Mouse (Mus musculus) limb, embryonic 13.5 days (tissue): ENCODE data around the gene Lgals7. TPM values are rescaled to one million over a fixed set of nuclear protein-coding genes. Genes with fewer than 3 reads are reported as not detected.

Source experiments
- ATAC-seq: fragments of 200-750 bp; cut with Nextera tagmentation; 2 replicates; pipeline ENCODE4 v1.8.0; 2017; ENCODE audit warnings: low read depth, moderate number of reproducible peaks, moderate TSS enrichment; ENCODE audit not compliant: low FRiP score
- H3K27ac ChIP-seq: fragments of 300-500 bp; sonication (generic); 2 replicates; pipeline ENCODE4 v1.5.1; 2015; ENCODE audit warnings: inconsistent platforms, mild to moderate bottlenecking, moderate library complexity
- H3K27me3 ChIP-seq: fragments of 300-500 bp; sonication (generic); 2 replicates; pipeline ENCODE4 v1.6.1; 2015; ENCODE audit warnings: mild to moderate bottlenecking, inconsistent platforms
- H3K36me3 ChIP-seq: fragments of 300-500 bp; sonication (generic); 2 replicates; pipeline ENCODE4 v1.6.1; 2015; ENCODE audit warnings: inconsistent platforms, mild to moderate bottlenecking, moderate library complexity
- H3K4me1 ChIP-seq: fragments of 300-500 bp; sonication (generic); 2 replicates; pipeline ENCODE4 v1.6.1; 2015; ENCODE audit warnings: inconsistent platforms
- H3K4me2 ChIP-seq: fragments of 300-500 bp; sonication (generic); replicated peaks from 2 replicates; pipeline ENCODE4 v1.6.1; 2015; ENCODE audit warnings: inconsistent platforms, mild to moderate bottlenecking, moderate library complexity
- H3K4me3 ChIP-seq: fragments of 300-500 bp; sonication (generic); 2 replicates; pipeline ENCODE4 v1.5.1; 2015; ENCODE audit warnings: moderate library complexity, mild to moderate bottlenecking, inconsistent platforms
- H3K9ac ChIP-seq: fragments of 300-500 bp; sonication (generic); 2 replicates; pipeline ENCODE4 v1.6.1; 2015; ENCODE audit warnings: mild to moderate bottlenecking, inconsistent platforms
- H3K9me3 ChIP-seq: fragments of 300-500 bp; sonication (generic); 2 replicates; pipeline ENCODE4 v1.6.1; 2016; ENCODE audit warnings: inconsistent platforms
- WGBS: fragments of 180-500 bp; shearing (Covaris S2); methylation state at CpG from one replicate; pipeline ENCODE4 v1.1.7; 2015; 5-methylcytosine and 5-hydroxymethylcytosine counted together
- polyA plus RNA-seq: library from polyadenylated mRNA; unstranded; fragments of >200 nt; fragmentation: Nextera tagmentation; extraction: Ambion mirVana; gene quantifications from 2 replicates; pipeline ENCODE4 v1.2.1, GENCODE M21; 2015

Gene Lgals7
- polyA plus RNA-seq, 1 experiment from 2014 or later: 7.6 TPM

DNA sequence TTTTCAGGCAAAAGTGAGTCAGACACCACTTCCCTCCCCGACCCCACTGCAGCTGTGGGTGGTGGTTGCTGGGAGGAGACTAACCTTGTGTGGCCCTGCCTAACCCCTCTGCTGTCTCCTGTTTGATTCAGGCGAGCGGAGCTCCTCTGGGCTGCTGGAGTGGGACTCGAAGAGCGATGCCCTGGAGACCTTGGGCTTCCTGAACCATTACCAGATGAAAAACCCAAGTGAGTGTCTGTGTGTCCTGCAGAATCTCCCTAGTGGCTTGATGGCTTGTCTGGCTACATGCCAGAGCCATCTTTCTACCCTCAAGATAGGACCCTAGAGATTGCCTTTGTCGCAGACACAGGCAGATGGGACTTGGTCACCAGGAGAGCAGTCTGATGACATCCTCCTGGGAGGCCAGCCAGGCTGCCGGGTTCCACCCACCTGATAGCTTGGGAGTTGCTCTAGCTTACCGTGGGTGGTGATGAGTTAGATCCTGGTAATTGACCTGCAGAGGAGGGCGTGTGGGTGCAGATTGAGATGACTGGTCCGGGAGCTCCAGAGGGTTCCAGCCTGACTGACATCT, 42.3 kb upstream of the Lgals7 start:
- Histone ChIP-seq H3K9ac (no peak overlapping the region), H3K36me3 (peaks cover 69% of the 10 kb centered on the region), H3K27me3 (no peaks in the 10 kb centered on the region), H3K27ac (0 out of 2 replicates have a peak overlapping the region, but pooled peaks have one; percentile 33), H3K4me2 (no peak overlapping the region), H3K9me3 (no peaks in the 10 kb centered on the region), H3K4me1 (peaks cover 40% of the 10 kb centered on the region), H3K4me3 (no peak overlapping the region)
- ATAC-seq: no peak
- WGBS: 81% methylated on average over 10 of the region's 10 CpGs

DNA sequence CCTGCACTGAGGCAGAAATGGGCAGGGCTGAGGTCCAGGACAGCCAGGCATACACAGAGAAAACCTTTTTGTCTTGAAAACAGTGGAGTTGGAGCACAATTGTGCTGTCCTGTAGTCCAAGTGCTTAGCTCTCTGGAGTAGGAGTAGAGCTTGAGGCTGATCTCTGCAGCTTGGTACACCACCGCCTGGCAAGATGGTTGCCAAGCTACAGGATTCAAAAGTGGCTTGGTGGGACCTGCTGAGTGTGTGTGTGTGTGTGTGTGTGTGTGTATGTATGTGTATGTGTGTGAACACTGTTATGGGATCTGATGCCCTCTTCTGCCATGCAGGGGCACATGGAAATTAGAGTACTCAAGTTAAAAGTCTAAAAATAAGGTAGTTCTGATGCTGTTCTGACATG, 41.1 kb upstream of the Lgals7 start:
- Histone ChIP-seq H3K9ac (no peak overlapping the region), H3K27ac (no peak overlapping the region), H3K4me2 (no peak overlapping the region), H3K36me3 (peaks cover 57% of the 10 kb centered on the region), H3K4me3 (no peak overlapping the region), H3K9me3 (no peaks in the 10 kb centered on the region), H3K27me3 (no peaks in the 10 kb centered on the region), H3K4me1 (peaks cover 29% of the 10 kb centered on the region)
- no peak for ATAC-seq
- 85% methylated on average over 1 of the region's 1 CpGs for WGBS

DNA sequence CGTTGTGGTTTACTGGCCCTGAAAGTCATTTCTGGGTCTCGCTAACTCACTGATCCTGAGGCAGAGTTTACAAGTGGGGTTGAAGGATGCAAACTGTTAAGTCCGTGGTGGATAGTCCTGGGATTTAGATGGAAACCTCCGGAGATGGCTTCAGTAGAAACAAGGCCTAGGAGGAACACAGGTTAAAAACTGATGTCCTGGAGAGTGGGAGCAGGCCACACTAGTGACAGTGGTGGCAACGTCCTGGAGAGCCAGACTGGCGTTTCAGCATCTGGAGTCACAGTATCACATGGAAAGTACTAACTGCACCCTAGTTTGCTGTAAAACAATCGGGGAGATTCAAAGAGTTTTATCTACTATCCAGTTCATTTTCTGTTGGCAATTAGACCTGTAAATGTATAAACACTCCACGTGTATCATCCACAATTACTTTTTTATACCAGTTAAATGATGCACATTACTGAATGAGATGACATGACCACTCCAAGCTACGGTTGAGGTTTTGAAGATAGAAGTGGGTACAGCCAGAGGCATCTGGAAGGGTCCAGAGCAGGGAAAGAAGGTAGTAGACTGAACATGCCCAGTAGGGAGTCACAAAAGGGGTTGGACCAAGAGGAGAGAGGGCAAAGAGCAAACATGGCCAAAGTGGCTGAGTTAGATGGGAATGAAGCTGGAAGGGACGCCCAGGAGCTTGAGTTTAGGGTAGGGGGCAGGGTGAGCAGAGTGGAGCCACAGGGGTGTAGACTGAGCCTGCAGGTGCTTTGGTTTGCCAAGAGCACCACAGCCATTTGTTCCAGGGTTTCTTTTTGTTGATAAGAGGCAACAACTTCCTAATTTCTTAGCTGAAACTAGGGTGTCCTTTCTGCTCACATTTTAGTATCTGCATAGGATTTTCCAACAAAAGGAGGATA, 40.4 kb upstream of the Lgals7 start:
- H3K27ac ChIP-seq: no peak overlapping the region; the same call in 1 of the 2 replicates
- H3K9ac ChIP-seq: no peak overlapping the region
- peaks cover 24% of the 10 kb centered on the region for H3K4me1 ChIP-seq
- no peaks in the 10 kb centered on the region for H3K9me3 ChIP-seq
- 52% methylated on average over 10 of the region's 10 CpGs for WGBS
- no peak overlapping the region for H3K4me2 ChIP-seq
- H3K4me3 ChIP-seq: no peak overlapping the region
- no peaks in the 10 kb centered on the region for H3K27me3 ChIP-seq
- no peak for ATAC-seq
- H3K36me3 ChIP-seq: peaks cover 50% of the 10 kb centered on the region

DNA sequence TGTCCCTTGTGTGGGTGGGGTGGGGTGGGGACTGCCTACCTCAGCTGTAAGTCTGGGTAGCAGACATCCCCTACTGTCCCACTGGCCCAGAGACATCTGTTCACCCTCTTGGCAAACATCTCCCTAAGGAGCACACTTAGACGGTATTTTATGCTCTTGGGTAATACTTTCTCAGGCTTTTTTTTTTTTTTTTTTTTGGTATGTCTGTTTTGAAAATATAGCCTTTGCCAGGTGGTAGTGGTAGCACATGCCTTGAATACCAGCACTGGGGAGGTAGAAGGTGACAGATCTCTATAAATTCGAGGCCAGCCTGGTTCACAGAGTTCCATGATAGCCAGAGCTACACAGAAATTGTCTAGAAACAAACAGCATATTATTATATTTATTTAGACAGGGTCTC, 39.7 kb upstream of the Lgals7 start:
- Histone ChIP-seq H3K27ac (no peak overlapping the region; the same call in 1 of the 2 replicates), H3K4me1 (peaks cover 24% of the 10 kb centered on the region), H3K27me3 (no peaks in the 10 kb centered on the region), H3K9ac (no peak overlapping the region), H3K4me2 (no peak overlapping the region), H3K4me3 (no peak overlapping the region), H3K9me3 (no peaks in the 10 kb centered on the region), H3K36me3 (peaks cover 43% of the 10 kb centered on the region)
- 33% methylated on average over 2 of the region's 2 CpGs for WGBS
- no peak for ATAC-seq

DNA sequence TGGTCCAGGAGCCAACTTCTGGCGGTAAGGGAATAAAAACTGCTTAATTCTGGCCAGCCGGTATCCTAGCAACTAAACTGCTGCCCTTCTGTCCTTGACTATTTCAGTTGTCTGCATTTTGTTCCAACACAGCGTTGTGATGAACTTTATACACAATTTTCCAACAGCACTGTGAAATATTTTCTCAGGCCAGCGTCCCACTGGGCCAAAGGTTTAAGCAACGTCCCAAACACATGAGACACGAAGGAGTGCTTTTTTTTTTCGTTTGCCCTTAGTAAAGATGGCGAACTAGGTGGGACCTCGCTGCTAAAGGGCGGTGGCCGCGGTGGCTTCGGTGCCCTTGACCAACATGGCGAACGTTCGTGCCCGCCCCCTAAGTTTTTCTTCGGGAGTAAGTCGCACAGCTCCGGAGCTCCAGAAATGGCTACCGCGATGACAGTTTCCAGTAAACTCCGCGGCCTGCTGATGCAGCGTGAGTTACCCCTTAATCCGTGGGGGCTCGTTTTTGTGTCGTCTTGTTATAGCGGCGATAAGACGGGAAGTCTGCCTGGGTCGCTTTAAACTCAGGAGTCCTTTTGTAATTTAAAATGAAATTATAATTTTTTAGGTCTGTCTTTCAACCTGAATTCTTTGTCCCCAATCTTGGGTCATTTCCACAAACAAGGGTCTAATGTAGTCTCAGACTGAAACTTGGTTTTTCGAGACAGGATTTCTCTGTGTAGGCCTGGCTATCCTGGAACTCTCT, 38.5 kb upstream of the Lgals7 start, which contains the start of gene Ech1:
Gene Ech1 (plus strand): TSS at position 277 of the 745 bp plus-strand sequence.
- peaks cover 42% of the 10 kb centered on the region for H3K36me3 ChIP-seq

DNA sequence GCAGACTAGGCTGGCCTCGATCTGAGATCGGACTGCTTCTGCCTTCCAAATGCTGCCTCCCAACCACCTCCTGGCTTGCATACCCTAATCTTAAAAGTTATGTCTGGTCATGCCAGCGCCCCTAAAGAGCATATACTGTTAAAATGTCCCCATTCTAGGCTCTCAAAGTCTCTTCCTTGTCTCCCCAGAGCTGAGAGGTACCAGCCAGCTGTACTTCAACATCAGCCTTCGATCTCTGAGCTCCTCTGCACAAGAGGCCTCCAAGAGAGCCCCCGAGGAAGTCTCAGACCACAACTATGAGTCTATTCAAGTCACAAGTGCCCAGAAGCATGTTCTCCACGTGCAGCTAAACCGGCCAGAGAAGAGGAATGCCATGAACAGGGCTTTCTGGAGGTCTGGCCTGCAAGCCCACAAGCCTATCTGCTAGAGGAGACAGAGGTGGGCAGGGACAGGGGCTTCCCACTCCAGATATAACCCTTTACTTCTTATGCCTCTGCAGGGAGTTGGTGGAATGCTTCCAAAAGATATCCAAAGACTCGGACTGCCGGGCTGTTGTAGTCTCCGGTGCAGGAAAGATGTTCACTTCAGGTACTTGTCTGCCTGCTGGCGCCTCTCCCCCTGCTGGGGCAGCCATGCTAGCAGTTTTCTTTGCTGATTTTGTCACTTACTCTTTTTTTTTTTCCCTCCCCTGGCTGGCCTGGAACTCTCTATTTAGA, 37.8 kb upstream of the Lgals7 start:
- peak overlapping the region; percentile 75 for H3K9ac ChIP-seq
- H3K9me3 ChIP-seq: no peaks in the 10 kb centered on the region
- peaks cover 22% of the 10 kb centered on the region for H3K4me1 ChIP-seq
- peak overlapping the region; percentile 51 for H3K4me3 ChIP-seq
- no peaks in the 10 kb centered on the region for H3K27me3 ChIP-seq
- H3K36me3 ChIP-seq: peaks cover 42% of the 10 kb centered on the region
- WGBS: 58% methylated on average over 11 of the region's 11 CpGs
- no peak for ATAC-seq
- peak overlapping the region; percentile 67 for H3K4me2 ChIP-seq
- H3K27ac ChIP-seq: peak overlapping the region; percentile 92

More for the DNA sequence above, 38.5 kb upstream of the Lgals7 start, which contains the start of gene Ech1:
- Histone ChIP-seq H3K9me3 (no peaks in the 10 kb centered on the region), H3K4me1 (peaks cover 24% of the 10 kb centered on the region), H3K27me3 (no peaks in the 10 kb centered on the region), H3K27ac (peak within 1 kb of the TSS; percentile 92), H3K4me3 (peak within 1 kb of the TSS; percentile 51), H3K4me2 (peak within 1 kb of the TSS; percentile 67), H3K9ac (peak within 1 kb of the TSS; percentile 75)
- peak; percentile 85 for ATAC-seq
- 3% methylated on average over 33 of the region's 33 CpGs for WGBS

DNA sequence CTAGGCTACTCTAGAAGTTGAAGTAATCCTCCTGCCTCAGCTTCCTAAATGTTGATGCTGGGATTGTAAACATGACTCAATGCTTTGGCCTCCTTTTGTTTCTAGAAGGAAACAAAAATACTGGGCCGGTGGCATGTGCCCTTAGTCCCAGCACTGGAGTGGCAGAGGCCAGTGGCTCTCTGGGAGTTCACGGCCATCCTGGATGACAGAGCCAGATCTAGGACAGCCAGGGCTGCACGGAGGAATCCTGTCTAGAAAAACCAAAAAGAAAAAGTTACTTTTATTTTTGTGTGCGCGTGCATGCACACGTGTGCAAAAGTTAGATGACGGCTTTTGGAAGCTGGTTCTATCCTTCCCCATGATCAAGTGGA, 37.3 kb upstream of the Lgals7 start:
- peaks cover 42% of the 10 kb centered on the region for H3K36me3 ChIP-seq
- no peaks in the 10 kb centered on the region for H3K9me3 ChIP-seq
- H3K27ac ChIP-seq: no peak overlapping the region
- ATAC-seq: no peak
- WGBS: 91% methylated on average over 7 of the region's 7 CpGs
- H3K4me3 ChIP-seq: 0 out of 2 replicates have a peak overlapping the region, but pooled peaks have one; percentile 51
- peak overlapping the region; percentile 75; the same call in 1 of the 2 replicates for H3K9ac ChIP-seq
- H3K4me2 ChIP-seq: peak overlapping the region; percentile 67
- peaks cover 22% of the 10 kb centered on the region for H3K4me1 ChIP-seq
- H3K27me3 ChIP-seq: no peaks in the 10 kb centered on the region

DNA sequence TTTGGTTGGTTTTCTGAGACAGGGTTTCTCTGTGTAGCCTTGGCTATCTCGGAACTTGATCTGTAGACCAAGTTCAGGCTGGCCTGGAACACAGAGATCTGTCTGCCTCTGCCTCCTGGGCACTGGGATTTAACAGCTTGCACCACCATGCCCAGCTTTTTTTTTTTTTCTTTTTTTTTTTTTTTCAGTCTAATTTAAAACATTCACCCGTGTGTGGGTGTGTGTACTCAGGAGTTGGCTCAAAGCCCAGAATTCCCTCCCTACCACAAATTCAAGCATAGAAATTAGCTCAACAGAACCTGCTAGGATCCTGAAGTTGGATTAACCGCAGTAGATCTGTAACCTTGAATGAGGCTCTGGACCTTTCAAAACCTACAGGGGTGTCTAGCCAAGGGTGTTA, 36.3 kb upstream of the Lgals7 start:
- no peak overlapping the region for H3K4me3 ChIP-seq
- H3K36me3 ChIP-seq: peaks cover 42% of the 10 kb centered on the region
- H3K9ac ChIP-seq: no peak overlapping the region
- peaks cover 22% of the 10 kb centered on the region for H3K4me1 ChIP-seq
- no peak overlapping the region for H3K4me2 ChIP-seq
- H3K27ac ChIP-seq: no peak overlapping the region
- 50% methylated on average over 3 of the region's 3 CpGs for WGBS
- no peaks in the 10 kb centered on the region for H3K9me3 ChIP-seq
- H3K27me3 ChIP-seq: no peaks in the 10 kb centered on the region
- ATAC-seq: no peak

DNA sequence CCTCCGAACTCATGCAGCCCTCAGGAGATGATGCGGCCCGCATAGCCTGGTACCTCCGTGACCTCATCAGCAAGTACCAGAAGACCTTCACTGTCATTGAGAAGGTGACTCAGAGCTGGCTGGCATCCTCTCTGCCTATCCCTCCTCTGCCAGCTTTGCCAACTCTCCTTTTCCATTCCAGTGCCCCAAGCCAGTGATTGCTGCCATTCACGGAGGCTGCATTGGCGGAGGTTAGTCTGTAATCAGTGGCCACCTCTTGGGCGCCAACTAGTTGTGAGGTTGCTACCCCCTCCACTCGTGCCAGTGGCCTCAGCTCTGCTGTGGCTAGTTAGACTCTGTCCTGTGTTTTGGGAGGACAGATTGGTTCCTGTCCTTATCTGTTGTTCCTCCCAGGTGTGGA, 33.8 kb upstream of the Lgals7 start:
- 91% methylated on average over 8 of the region's 8 CpGs for WGBS

DNA sequence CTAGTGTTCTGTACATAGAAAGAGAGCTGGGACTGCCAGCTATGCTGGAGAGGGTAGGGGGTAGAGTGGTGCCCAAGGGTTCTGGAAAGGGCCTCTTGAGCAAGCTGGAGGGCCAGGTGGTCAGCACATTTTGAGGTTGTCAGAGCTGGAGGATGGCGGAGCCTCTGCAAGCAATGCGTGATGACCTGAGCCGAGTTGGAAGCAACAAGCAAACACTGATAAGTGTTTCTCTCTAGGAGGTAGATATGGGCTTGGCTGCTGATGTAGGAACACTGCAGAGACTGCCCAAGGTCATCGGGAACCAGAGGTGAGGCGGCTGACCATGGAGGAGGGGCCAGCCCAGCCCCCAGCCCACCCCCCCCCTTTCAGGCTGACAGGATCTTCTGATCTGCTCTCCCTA, 32.7 kb upstream of the Lgals7 start:
- 95% methylated on average over 5 of the region's 5 CpGs for WGBS
- no peak overlapping the region for H3K4me3 ChIP-seq
- no peak for ATAC-seq
- H3K9me3 ChIP-seq: no peaks in the 10 kb centered on the region
- peaks cover 5% of the 10 kb centered on the region for H3K4me1 ChIP-seq
- H3K4me2 ChIP-seq: no peak overlapping the region
- H3K27me3 ChIP-seq: no peaks in the 10 kb centered on the region
- no peak overlapping the region for H3K9ac ChIP-seq
- H3K27ac ChIP-seq: no peak overlapping the region
- H3K36me3 ChIP-seq: peaks cover 34% of the 10 kb centered on the region

More for the DNA sequence above, 33.8 kb upstream of the Lgals7 start:
- Histone ChIP-seq H3K36me3 (peaks cover 34% of the 10 kb centered on the region), H3K4me1 (peaks cover 10% of the 10 kb centered on the region), H3K4me2 (no peak overlapping the region), H3K9me3 (no peaks in the 10 kb centered on the region), H3K9ac (no peak overlapping the region), H3K27ac (no peak overlapping the region), H3K27me3 (no peaks in the 10 kb centered on the region), H3K4me3 (no peak overlapping the region)
- ATAC-seq: no peak

DNA sequence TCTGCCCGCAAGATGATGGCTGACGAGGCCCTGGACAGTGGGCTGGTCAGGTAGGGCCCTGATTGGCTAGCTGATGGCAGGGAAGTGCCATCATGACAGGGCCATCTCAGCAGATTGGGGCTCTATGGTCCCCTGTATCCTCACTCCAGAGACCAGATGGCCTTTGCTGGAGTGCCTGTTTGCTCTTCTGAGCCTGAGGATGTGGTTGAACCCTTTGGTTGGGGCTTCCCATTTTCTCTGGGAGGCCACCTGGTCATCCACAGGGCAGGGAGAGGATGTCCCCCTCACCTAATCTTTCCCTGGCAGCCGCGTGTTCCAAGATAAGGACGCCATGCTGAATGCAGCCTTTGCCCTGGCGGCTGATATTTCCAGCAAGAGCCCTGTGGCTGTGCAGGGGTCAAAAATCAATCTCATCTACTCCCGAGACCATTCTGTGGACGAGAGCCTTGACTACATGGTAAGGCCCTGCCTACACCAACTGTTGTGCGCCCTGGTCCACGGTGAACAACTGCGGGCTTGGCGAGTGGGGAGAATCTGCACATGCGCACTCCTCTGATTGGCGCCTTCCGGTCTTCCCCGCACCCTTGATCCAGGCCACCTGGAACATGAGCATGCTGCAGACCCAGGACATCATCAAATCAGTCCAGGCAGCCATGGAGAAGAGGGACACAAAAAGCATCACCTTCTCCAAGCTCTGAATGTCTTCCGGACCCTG, 32.1 kb upstream of the Lgals7 start:
- Histone ChIP-seq H3K9me3 (no peaks in the 10 kb centered on the region), H3K27ac (no peak overlapping the region), H3K4me3 (no peak overlapping the region), H3K4me2 (no peak overlapping the region), H3K27me3 (no peaks in the 10 kb centered on the region), H3K36me3 (peaks cover 34% of the 10 kb centered on the region), H3K9ac (no peak overlapping the region), H3K4me1 (no peaks in the 10 kb centered on the region)
- ATAC-seq: no peak
- 92% methylated on average over 17 of the region's 17 CpGs for WGBS
